Mouse (Mus musculus): ENCODE measurements at regions not wholly inside any gene's neighbourhood (a gene's known extent, or its start where the extent isn't known, plus 50 kb on each side); places are given as distances from the start of the nearest gene placed in this dataset.
A peak's percentile ranks its signal among the peaks of the same experiment; 100 is the strongest.
"Not testable (repeated sequence)": the region's sequence is repeated elsewhere in the genome, so short reads cannot be mapped to it uniquely, and the experiment has no call there.

GRCm38 (mm10) chr6:63044984-63045383 is 210.7 kb upstream of the Grid2 start:
- DNase-seq (ENCODE audit: low read depth, low spot score), result no peak

GRCm38 (mm10) chr6:63064576-63064975 is 191.1 kb upstream of the Grid2 start:
- DNase-seq (ENCODE audit: low read depth, low spot score), result not testable (repeated sequence)

DNA sequence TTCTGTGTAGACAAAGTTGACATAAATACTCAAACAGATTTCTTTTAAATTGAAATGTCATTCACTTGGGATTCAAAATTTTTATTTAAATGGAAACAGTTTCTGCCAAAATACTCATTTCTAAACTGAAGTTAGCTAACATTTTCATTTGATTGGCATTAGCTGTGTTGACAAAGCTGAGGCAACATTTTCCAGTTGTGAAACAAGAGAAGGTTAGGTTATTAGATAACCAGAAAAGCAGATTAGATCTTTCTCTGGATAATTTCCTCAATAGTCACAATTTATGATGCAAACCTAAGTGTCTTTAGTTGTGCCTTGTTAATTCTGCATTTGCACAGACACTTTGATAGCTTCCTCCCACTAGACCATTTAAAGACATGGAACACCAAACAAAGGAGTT is 167.5 kb upstream of the Grid2 start:
- DNase-seq (ENCODE audit: low read depth, low spot score), result no peak

GRCm38 (mm10) chr6:63128834-63129233 is 126.8 kb upstream of the Grid2 start:
- DNase-seq (ENCODE audit: low read depth, low spot score), result not testable (repeated sequence)

DNA sequence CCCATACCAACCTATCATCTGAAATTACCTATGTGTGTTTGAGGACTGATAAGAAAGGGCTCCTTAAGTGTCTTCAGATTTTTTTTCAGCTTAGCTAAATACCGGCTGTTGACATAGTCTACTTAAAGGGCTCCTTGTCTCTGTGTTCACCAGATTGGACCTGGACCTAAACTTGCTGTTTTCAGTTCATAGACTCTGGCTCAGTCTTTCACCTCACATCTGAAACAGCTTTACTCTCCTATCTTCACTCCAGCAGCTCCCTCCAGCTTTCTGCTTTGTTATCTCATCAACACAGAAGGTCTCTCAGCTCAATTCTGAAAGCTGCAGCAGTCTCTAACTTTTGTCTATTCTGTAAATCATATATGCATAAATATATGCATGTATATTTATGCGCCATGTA is 106.4 kb upstream of the Grid2 start:
- DNase-seq (ENCODE audit: low read depth, low spot score), result no peak

DNA sequence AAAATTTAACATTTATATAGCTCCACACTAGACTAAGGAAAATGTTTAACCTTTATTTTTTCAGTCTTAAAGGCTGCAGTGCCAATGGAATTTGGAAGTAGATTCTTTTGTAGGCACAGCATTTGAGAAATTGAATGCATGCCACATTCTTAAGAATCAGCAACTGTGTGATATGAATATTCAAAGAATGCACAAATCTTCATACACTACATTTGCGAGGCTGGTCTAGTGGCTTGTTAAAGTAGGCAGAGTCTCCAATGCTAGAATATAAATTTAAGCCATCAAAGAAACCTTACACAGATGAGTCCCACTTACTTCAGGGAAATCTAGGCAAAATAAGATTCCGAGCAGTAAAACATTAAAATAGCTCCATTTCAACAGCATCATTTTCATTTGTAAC is 75.5 kb upstream of the Grid2 start:
- peak; percentile 12 for DNase-seq (ENCODE audit: low read depth, low spot score)

All from brain, embryonic 18.5 days (tissue).